Mouse (Mus musculus) C3H10T1/2 (cell line): ENCODE data around the gene Mag. TPM values are rescaled to one million over a fixed set of nuclear protein-coding genes. Genes with fewer than 3 reads are reported as not detected.

Experiments
- polyA plus RNA-seq, 2 experiments: library from polyadenylated mRNA; unstranded; fragments of >200 nt; fragmentation: generic; extraction: Trizol; gene quantifications; one replicate each; pipeline ENCODE4 v1.2.1; 2012; ENCODE audit warnings: missing spikeins in 2 of 2

Mag gene
- under 1 TPM; 0.01 TPM for polyA plus RNA-seq

DNA sequence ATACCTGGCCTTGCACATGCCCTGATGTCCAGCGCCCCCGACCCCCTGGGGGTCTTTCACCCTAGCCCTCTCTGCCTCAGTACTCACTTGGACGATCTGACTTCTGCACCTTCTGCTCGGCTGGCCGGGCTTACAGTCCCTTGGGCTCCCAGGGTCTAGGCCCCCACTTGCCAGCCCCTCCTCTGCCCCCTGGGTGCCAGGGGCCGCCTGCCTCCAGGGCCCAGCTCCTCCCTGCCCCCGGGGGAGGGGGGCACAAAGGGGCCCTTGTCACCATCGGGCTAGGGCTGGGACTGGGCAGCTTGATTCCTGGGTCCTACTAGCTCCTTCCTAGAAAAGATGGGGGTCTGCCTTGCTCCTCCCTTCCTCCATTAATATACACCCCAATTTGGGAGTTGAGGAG lies at the start of gene Mag:
Gene Mag (minus strand): TSS at position 142 of the 400 bp plus-strand sequence.

DNA sequence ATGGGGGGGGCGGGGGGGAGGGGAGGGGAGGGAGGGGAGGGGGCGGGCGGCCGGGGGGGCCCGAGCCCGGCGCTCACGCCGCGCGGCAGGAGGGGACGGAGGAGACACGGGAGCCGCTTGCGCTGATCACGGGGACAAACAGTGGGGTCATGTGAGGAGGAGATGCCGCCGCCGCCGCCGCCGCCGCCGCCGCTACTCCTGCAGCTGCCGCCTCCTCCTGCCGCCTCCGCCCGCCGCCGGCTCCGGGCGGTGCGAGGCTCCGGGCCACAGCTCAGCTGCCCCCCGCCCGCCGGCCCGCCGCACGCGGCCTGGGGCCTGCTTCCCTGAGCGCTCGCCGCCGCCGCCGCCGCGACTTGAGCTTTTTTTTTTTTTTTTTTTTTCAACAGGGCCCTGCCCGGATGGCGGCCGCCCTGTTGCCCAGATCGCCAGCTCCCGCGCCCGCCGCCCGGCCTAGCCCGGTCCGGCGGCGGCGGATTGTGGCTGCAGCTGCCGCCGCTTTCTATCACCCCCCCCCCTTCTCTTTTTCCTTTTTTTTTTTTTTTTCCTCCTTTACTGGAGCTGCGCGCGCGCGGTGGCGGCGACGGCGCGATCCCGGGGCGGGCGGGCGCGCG lies 42.2 kb upstream of the Mag start, which contains the start of gene Usf2:
Gene Usf2 (minus strand): TSS at position 48 of the 611 bp plus-strand sequence.

DNA sequence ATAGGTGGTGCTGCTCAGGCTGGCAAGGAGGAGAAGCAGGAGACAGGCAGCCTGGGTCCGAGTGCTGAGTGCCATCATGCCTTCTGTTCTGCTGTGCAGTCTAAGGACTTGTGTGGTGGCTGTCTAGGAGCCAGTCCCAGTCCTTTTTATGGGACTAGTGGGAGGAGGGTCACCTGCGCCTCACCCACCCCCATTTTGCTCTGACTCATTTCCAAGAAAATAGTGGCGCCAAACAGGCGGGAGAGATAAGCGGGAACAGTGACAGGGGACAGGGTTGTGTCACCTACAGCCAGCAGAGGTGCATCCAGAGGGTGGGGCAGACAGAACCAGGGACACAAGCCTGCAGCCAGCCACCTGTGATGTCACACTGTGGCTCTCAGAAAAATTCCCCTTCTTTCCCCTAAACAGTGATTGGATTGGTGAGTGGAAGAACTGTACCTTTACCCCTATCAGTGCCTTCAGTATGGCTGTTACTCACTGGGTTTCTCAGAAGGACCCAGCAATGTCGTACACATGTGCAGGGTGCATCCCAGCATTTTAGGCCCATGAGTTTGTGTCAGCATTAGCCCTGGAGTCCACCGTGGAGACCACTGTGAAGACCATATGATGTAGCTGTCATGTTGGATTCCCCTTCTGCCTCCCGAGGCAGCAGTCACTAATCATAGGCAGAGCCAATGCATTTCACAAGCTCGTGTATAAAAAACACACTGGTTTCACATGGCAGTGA lies 29.4 kb upstream of the Mag start, which contains the start of gene Hamp:
Gene Hamp (minus strand): TSS at position 124 of the 727 bp plus-strand sequence.

GRCm38 (mm10) chr7:30924581-30924980 lies 9.9 kb upstream of the Mag start, which contains the start of gene Hamp2:
Hamp2 (minus strand) TSS chr7:30924681.

DNA sequence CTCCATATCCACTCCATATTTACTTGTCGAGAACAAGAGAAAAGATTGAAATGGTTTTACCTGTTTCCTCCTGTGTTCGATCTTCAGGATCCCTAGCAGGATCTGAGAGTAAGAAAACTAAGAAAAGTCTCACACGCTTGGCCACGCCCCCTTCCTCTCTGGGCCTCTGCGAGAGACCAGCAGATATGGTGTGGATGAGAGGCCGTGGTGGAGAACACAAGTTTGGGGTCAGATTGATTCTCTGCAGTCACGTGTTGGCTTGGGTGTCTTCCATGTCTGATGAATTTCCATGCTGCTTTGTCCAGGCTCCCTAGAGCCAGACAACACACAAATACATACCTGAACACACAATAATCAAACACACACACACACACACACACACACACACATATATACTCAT lies 34.5 kb downstream of the Mag start, which contains the start of gene Cd22:
Gene Cd22 (minus strand): TSS at position 167 of the 400 bp plus-strand sequence.

GRCm38 (mm10) chr7:30861464-30861863 lies 53.2 kb downstream of the Mag start, which contains the start of gene Ffar1:
Ffar1 (minus strand) TSS chr7:30861564.

DNA sequence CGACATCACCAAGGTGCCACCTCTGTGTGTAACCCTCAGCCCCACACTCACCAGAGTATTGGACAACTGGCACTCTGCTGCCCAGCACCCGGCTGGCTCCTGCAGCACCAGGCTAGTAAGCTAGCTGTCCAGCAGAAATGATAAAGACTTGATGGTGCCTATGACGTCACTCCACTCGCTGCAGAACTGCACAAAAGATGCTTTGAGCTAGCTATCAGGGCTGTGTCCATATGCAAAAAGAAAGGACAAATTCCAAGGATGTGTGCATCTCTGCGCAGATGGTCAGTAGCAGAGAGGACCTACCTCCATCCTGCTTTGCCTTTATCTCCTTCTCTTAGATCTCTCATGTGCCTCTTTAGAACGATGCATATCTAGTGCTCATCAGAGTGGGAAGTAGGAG lies 58.6 kb downstream of the Mag start, which contains the start of gene Ffar3:
Gene Ffar3 (minus strand): TSS at position 101 of the 400 bp plus-strand sequence.

Other genes starting within 250 kb of the Mag start
- 10 to 100 TPM; 15.2 to 16.6 TPM for gene Haus5, start 249.9 kb downstream of the Mag start, polyA plus RNA-seq
- not detected for gene Pmis2, start 243.3 kb downstream of the Mag start, polyA plus RNA-seq
- gene 2200002J24Rik, start 215.9 kb downstream of the Mag start, polyA plus RNA-seq: not detected
- gene Atp4a, start 202.7 kb downstream of the Mag start, polyA plus RNA-seq: not detected
- gene Tmem147, start 185.3 kb downstream of the Mag start, polyA plus RNA-seq: 100 to 1,000 TPM; 160 to 238 TPM
- gene Gapdhs, start 171.2 kb downstream of the Mag start, polyA plus RNA-seq: not detected
- gene Sbsn, start 163.4 kb downstream of the Mag start, polyA plus RNA-seq: 1 to 10 TPM; 1.0 to 2.6 TPM
- not detected for gene Dmkn, start 151.1 kb downstream of the Mag start, polyA plus RNA-seq
- not detected for gene Krtdap, start 127.0 kb downstream of the Mag start, polyA plus RNA-seq
- gene Ffar2, start 91.1 kb downstream of the Mag start, polyA plus RNA-seq: not detected
- not detected for gene Ffar3, start 58.7 kb downstream of the Mag start, polyA plus RNA-seq
- gene Ffar1, start 53.3 kb downstream of the Mag start, polyA plus RNA-seq: not detected
- gene Cd22, start 34.5 kb downstream of the Mag start, polyA plus RNA-seq: under 1 TPM in 1 of 2 experiments, not detected in 1; 0.01 TPM
- gene Hamp2, start 9.8 kb upstream of the Mag start, polyA plus RNA-seq: not detected
- not detected for gene Hamp, start 29.2 kb upstream of the Mag start, polyA plus RNA-seq
- gene Usf2, start 41.9 kb upstream of the Mag start, polyA plus RNA-seq: 10 to 100 TPM; 71.5 to 88.2 TPM
- gene Lsr, start 58.6 kb upstream of the Mag start, polyA plus RNA-seq: under 1 TPM; 0.02 to 0.09 TPM
- gene Fam187b, start 58.9 kb upstream of the Mag start, polyA plus RNA-seq: under 1 TPM in 1 of 2 experiments, not detected in 1; 0.06 TPM
- 100 to 1,000 TPM; 125 to 479 TPM for gene Fxyd5, start 127.6 kb upstream of the Mag start, polyA plus RNA-seq
- gene Fxyd7, start 136.6 kb upstream of the Mag start, polyA plus RNA-seq: 1 to 10 TPM in 1 of 2 experiments, under 1 TPM in 1; 0.15 to 3.2 TPM
- gene Fxyd1, start 142.3 kb upstream of the Mag start, polyA plus RNA-seq: 100 to 1,000 TPM in 1 of 2 experiments, 1 to 10 TPM in 1; 1.7 to 401 TPM
- 1 to 10 TPM in 1 of 2 experiments, under 1 TPM in 1; 0.30 to 7.8 TPM for gene Lgi4, start 144.5 kb upstream of the Mag start, polyA plus RNA-seq
- gene Fxyd3, start 161.8 kb upstream of the Mag start, polyA plus RNA-seq: 1 to 10 TPM in 1 of 2 experiments, under 1 TPM in 1; 0.46 to 5.8 TPM
- gene Hpn, start 200.4 kb upstream of the Mag start, polyA plus RNA-seq: under 1 TPM; 0.07 to 0.81 TPM
- gene Scn1b, start 212.1 kb upstream of the Mag start, polyA plus RNA-seq: 10 to 100 TPM; 16.2 to 38.9 TPM
- gene Gramd1a, start 241.0 kb upstream of the Mag start, polyA plus RNA-seq: 10 to 100 TPM; 10.9 to 53.2 TPM